Mouse (Mus musculus) limb, embryonic 11.5 days (tissue): Measurements from ENCODE around the gene Prrx2. TPM values are rescaled to one million over a fixed set of nuclear protein-coding genes. Genes with fewer than 3 reads are reported as not detected.

Experiments used
- ATAC-seq: fragments of 200-750 bp; cut with Nextera tagmentation; 2 replicates; pipeline ENCODE4 v1.8.0; 2017; ENCODE audit warnings: low read depth; ENCODE audit not compliant: insufficient number of reproducible peaks, low FRiP score, low TSS enrichment
- DNase-seq: peaks from one replicate; pipeline ENCODE4 v3.0.0-alpha.2; 2015; ENCODE audit warnings: low spot score
- H3K27ac ChIP-seq: fragments of 300-500 bp; sonication (generic); replicated peaks from 2 replicates; pipeline ENCODE4 v1.5.1; 2014; ENCODE audit warnings: low read depth, mild to moderate bottlenecking, low read length
- H3K27me3 ChIP-seq: fragments of 300-500 bp; sonication (generic); 2 replicates; pipeline ENCODE4 v1.6.1; 2014; ENCODE audit warnings: mild to moderate bottlenecking, low read length, mixed read lengths; ENCODE audit not compliant: control insufficient read depth, insufficient read depth
- H3K36me3 ChIP-seq: fragments of 300-500 bp; sonication (generic); 2 replicates; pipeline ENCODE4 v1.6.1; 2014; ENCODE audit warnings: mild to moderate bottlenecking, low read length, moderate library complexity, mixed read lengths; ENCODE audit not compliant: control insufficient read depth, insufficient read depth
- H3K4me1 ChIP-seq: fragments of 300-500 bp; sonication (generic); 2 replicates; pipeline ENCODE4 v1.6.1; 2014; ENCODE audit warnings: low read length, mixed read lengths; ENCODE audit not compliant: control insufficient read depth, insufficient read depth
- H3K4me2 ChIP-seq: fragments of 300-500 bp; sonication (generic); 2 replicates; pipeline ENCODE4 v1.6.1; 2014; ENCODE audit warnings: low read depth, mild to moderate bottlenecking, moderate library complexity; ENCODE audit not compliant: severe bottlenecking
- H3K4me3 ChIP-seq: fragments of 300-500 bp; sonication (generic); 2 replicates; pipeline ENCODE4 v1.5.1; 2014; ENCODE audit warnings: low read depth, low read length
- H3K9ac ChIP-seq: fragments of 300-500 bp; sonication (generic); 2 replicates; pipeline ENCODE4 v1.6.1; 2014; ENCODE audit warnings: mild to moderate bottlenecking, low read length
- H3K9me3 ChIP-seq: fragments of 300-500 bp; sonication (generic); 2 replicates; pipeline ENCODE4 v1.6.1; 2016; ENCODE audit warnings: low read length; ENCODE audit not compliant: control insufficient read depth
- WGBS: fragments of 180-500 bp; shearing (Covaris S2); extraction: QIAGEN DNeasy Blood & Tissue Kit; methylation state at CpG from one replicate; pipeline ENCODE4 v1.1.7; 2014; 5-methylcytosine and 5-hydroxymethylcytosine counted together
- polyA plus RNA-seq: library from polyadenylated mRNA; unstranded; fragments of >200 nt; fragmentation: Nextera tagmentation; extraction: Ambion mirVana; gene quantifications from 2 replicates; pipeline ENCODE4 v1.2.1, GENCODE M21; 2014

Gene Prrx2
- polyA plus RNA-seq, 1 experiment from 2014 or later = 138 TPM

DNA sequence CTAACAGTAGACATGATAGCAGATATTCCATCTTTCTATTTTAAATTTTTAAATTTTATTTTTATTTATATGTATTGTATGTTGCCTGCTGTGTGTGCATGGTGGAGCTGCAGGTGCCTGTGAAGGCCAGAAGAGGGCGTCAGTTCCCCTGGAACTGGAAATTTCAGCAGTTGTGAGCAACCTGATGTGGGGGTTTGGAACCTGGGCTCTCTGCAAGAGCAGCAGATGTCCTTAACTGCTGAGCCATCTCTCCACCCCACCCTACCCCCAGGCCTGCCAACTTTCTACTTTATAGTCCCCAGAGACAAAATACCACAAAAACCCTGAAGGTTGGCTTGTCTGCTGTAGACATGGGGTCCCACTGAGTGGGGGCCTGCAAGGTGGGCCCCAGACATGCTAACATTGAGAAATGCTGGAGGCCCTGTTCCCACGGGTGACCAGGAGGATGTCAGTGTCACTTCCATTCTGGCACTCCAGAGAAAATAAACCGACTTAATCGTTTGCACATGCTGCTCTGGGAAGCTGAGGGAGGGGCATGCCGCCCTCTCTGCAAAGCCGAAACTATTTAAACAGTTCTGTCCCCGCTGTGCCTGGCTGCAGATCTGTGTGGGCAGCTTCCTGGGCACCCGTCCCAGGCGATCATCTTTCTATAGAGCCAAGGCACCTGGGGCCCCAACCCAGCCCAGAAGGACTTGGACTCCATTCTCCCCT lies 50.8 kb downstream of the Prrx2 start:
- ATAC-seq (peak; percentile 48; the same call in 1 of the 2 replicates), DNase-seq (peak; percentile 72)
- peaks cover 10% of the 10 kb centered on the region for H3K36me3 ChIP-seq

GRCm38 (mm10) chr2:30891002-30891401 lies 56.2 kb downstream of the Prrx2 start:
- no peaks in the 10 kb centered on the region for H3K9me3 ChIP-seq
- H3K36me3 ChIP-seq = no peaks in the 10 kb centered on the region; the same call in 1 of the 2 replicates
- H3K4me3 ChIP-seq = no peak overlapping the region
- WGBS = 9% methylated on average over 3 of the region's 3 CpGs
- no peak overlapping the region for H3K4me2 ChIP-seq
- H3K9ac ChIP-seq = no peak overlapping the region
- peaks cover 9% of the 10 kb centered on the region for H3K4me1 ChIP-seq
- no peak for ATAC-seq
- no peaks in the 10 kb centered on the region for H3K27me3 ChIP-seq
- no peak overlapping the region for H3K27ac ChIP-seq
- DNase-seq = peak; percentile 79

More for the DNA sequence above, 50.8 kb downstream of the Prrx2 start:
- H3K4me3 ChIP-seq = no peak overlapping the region
- peak overlapping the region; percentile 53 for H3K27ac ChIP-seq
- H3K9ac ChIP-seq = no peak overlapping the region
- H3K4me1 ChIP-seq = peaks cover 9% of the 10 kb centered on the region
- H3K9me3 ChIP-seq = no peaks in the 10 kb centered on the region
- 11% methylated on average over 9 of the region's 9 CpGs for WGBS
- H3K4me2 ChIP-seq = peak overlapping the region; percentile 1; the same call in 1 of the 2 replicates
- H3K27me3 ChIP-seq = no peaks in the 10 kb centered on the region

- H3K4me3 ChIP-seq = no peak overlapping the region
- H3K27me3 ChIP-seq = no peaks in the 10 kb centered on the region
- WGBS = 15% methylated on average over 6 of the region's 6 CpGs
- H3K27ac ChIP-seq = 0 out of 2 replicates have a peak overlapping the region, but pooled peaks have one; percentile 1
- ATAC-seq = no peak
- no peaks in the 10 kb centered on the region for H3K36me3 ChIP-seq
- H3K9me3 ChIP-seq = no peaks in the 10 kb centered on the region
- H3K4me1 ChIP-seq = peaks cover 13% of the 10 kb centered on the region; the same call in 1 of the 2 replicates
- no peak overlapping the region for H3K4me2 ChIP-seq
- no peak for DNase-seq
- no peak overlapping the region for H3K9ac ChIP-seq
These were observed 58.6 kb downstream of the Prrx2 start for GRCm38 (mm10) chr2:30893399-30893798.

DNA sequence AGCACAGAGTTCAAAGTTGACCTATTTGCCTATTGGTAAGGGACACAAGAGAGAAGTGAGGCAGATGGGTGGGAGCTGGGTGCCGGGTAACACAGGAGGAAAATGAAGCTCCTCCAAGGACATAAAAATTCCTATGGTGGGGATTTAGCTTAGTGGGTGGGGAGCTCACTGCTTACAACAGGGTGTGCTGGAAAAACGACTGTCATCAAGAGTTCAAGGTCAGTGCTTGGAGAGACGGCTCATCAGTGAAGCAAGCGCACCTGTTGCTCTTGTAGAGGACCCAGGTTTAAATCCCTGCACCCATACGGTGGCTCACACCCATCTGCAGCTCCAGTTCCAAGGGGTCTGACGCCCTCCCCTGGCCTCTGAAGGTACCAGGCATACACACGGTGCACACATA lies 59.2 kb downstream of the Prrx2 start:
- Histone ChIP-seq H3K9me3 (no peaks in the 10 kb centered on the region), H3K27ac (no peak overlapping the region), H3K27me3 (no peaks in the 10 kb centered on the region), H3K4me2 (no peak overlapping the region), H3K4me3 (no peak overlapping the region), H3K4me1 (peaks cover 13% of the 10 kb centered on the region; the same call in 1 of the 2 replicates), H3K9ac (no peak overlapping the region), H3K36me3 (no peaks in the 10 kb centered on the region)
- ATAC-seq (no peak), DNase-seq (no peak)
- WGBS = 82% methylated on average over 7 of the region's 7 CpGs

GRCm38 (mm10) chr2:30897291-30897690 lies 62.5 kb downstream of the Prrx2 start:
- WGBS = 35% methylated on average over 6 of the region's 6 CpGs

GRCm38 (mm10) chr2:30899397-30900069 lies 64.8 kb downstream of the Prrx2 start:
- Histone ChIP-seq H3K9me3 (no peaks in the 10 kb centered on the region), H3K36me3 (no peaks in the 10 kb centered on the region), H3K4me3 (no peak overlapping the region), H3K4me2 (no peak overlapping the region), H3K9ac (no peak overlapping the region), H3K27me3 (no peaks in the 10 kb centered on the region), H3K4me1 (peaks cover 23% of the 10 kb centered on the region), H3K27ac (no peak overlapping the region)
- DNase-seq (no peak), ATAC-seq (no peak)
- WGBS = 91% methylated on average over 14 of the region's 14 CpGs

More at GRCm38 (mm10) chr2:30897291-30897690, 62.5 kb downstream of the Prrx2 start:
- H3K27me3 ChIP-seq = no peaks in the 10 kb centered on the region
- no peaks in the 10 kb centered on the region for H3K36me3 ChIP-seq
- H3K9me3 ChIP-seq = no peaks in the 10 kb centered on the region
- no peak overlapping the region for H3K27ac ChIP-seq
- no peak overlapping the region for H3K9ac ChIP-seq
- no peak overlapping the region for H3K4me3 ChIP-seq
- DNase-seq (no peak), ATAC-seq (no peak)
- H3K4me2 ChIP-seq = no peak overlapping the region
- H3K4me1 ChIP-seq = peaks cover 17% of the 10 kb centered on the region

DNA sequence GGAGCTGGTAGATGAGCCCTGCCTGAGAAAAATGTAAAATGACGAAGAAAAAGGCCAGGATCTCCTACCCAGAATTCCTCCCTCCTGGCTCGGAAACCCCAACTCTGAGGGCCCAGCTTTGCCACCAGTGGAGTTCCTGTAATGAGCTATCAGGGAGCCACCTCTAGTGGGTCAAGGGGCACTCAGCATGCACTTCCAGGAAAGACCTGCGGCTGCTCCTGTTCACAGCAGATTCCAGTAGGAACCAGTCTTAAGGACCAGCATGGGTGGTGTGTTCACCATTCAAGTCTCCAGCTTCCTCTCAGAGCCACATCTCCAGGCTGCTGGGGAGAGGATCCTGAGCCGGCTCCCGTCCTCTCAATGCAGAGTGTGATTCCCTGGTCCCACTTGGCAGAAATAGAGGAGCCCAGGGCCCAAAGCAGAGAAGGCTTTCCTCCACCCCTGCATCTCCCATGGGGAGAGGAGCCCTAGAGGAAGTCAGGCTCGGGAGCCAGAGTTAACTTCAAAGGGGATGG lies 66.9 kb downstream of the Prrx2 start:
- H3K9ac ChIP-seq = no peak overlapping the region
- H3K4me1 ChIP-seq = peaks cover 22% of the 10 kb centered on the region
- whole genome bisulfite sequencing = 49% methylated on average over 6 of the region's 6 CpGs
- no peaks in the 10 kb centered on the region for H3K9me3 ChIP-seq
- DNase-seq (no peak), ATAC-seq (no peak)
- H3K4me3 ChIP-seq = no peak overlapping the region
- H3K27me3 ChIP-seq = no peaks in the 10 kb centered on the region
- H3K4me2 ChIP-seq = peak overlapping the region; percentile 83
- H3K36me3 ChIP-seq = no peaks in the 10 kb centered on the region
- H3K27ac ChIP-seq = no peak overlapping the region

DNA sequence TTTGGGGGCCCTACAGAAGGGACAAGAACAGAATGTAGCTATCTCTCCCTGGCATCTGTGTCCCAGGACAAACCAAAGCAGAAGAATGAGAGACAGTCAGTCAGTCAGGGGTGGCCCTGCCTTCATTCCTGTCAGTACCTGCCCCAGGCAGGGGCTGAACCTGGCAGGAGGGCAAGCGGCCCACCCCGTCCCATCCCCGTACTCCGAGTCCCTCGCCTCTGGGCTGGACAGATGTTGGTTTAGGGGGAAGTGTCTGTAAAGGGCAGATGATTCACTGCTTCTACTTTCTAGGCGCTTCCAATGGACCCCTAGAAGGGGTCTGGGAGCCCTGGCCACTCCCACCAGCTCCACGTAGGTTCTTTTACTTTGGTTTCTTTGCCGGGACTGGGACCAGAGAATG lies 67.5 kb downstream of the Prrx2 start:
- WGBS = 27% methylated on average over 8 of the region's 8 CpGs
- H3K9ac ChIP-seq = peak overlapping the region; percentile 55

More for the DNA sequence above, 67.5 kb downstream of the Prrx2 start:
- H3K36me3 ChIP-seq = no peaks in the 10 kb centered on the region
- peak overlapping the region; percentile 47 for H3K4me3 ChIP-seq
- H3K9me3 ChIP-seq = no peaks in the 10 kb centered on the region
- no peak overlapping the region for H3K27ac ChIP-seq
- ATAC-seq = no peak
- H3K4me2 ChIP-seq = peak overlapping the region; percentile 83
- H3K4me1 ChIP-seq = peaks cover 17% of the 10 kb centered on the region
- no peaks in the 10 kb centered on the region for H3K27me3 ChIP-seq
- DNase-seq = no peak
